Mouse (Mus musculus): ENCODE data around the gene Xntrpc. TPM values are rescaled to one million over a fixed set of nuclear protein-coding genes. Genes with fewer than 3 reads are reported as not detected.
"Not testable (repeated sequence)": the region's sequence is repeated elsewhere in the genome, so short reads cannot be mapped to it uniquely, and the experiment has no call there.

The Xntrpc gene
- 1.00 and 1.3 TPM in 2 replicates for polyA plus RNA-seq (2015; fragmentation: Nextera tagmentation; extraction: Ambion mirVana)

DNA sequence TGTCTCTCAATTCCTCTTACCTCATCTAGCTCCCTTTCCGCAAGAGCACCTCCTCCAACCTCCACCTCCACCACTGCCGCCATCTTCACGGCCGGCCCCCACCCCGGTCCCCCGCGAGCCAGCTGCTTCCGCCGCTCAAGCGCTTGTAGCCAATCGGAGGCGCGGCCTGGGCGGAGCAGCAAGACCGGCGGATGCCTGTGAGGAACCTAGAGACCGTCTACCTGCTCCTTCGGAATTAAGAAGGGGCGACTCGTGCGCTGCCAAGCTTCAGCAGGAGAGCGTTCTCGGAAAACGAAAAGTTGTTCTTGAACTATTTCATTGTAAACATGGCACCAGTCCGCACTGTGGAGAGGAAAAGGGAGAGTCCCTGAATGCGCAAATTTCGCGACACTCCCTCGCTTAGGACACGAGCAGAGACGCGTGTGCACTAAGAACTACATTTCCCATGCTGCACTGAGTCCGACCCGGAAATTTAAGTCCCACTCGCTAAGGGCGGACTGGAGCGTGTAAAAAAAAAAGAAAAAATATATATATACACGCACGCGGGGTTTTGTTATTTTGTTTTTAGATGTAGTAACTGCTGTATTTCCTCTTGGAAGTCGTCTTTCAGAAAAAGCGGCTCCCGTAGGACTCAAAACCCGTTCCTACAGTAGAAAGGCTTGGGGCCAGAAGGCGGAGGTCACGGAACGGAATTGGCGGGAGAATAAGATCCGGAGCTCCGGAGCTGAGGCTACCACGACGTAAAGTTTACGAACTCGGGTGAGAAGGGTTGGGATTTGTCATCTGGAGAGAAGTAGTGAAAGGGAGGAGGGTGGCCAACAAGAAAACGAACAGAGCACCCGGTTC lies at the start of gene Xntrpc, which contains the start of the genes Rnf121 and Xndc1:
Gene Xntrpc (plus strand): TSS at position 668 of the 846 bp plus-strand sequence.
Gene Rnf121 (minus strand): TSS at position 424 of the 846 bp plus-strand sequence.
Gene Xndc1 (plus strand): TSS at position 466 of the 846 bp plus-strand sequence.
- Histone ChIP-seq H3K4me2 (peak within 1 kb of the TSS; percentile 69), H3K27ac (peak within 1 kb of the TSS; percentile 87)
- WGBS, result under 1% methylated on average over 56 of the region's 56 CpGs

DNA sequence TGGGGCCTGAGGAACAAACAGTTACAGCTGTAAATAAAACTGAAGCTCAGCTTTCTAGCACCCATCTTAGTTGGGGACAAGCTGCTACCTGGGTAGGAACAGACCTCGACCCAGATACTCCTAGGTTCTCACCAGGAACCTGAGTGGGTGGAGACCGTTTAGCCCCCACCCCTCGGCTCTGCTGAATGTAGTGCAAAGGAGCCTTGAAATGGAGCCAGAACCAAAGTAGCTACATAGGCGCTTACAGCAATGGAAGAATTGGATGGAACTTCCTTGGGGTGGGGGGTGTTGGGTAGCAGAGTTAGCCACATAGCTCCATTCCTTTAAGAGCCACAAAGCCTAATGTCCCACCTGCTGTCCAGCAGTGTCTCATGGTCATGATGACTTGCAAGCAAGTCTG lies 48.6 kb upstream of the Xntrpc start:
- Histone ChIP-seq H3K27me3 (replicated peaks) (no peaks in the 10 kb centered on the region), H3K9me3 (no peaks in the 10 kb centered on the region), H3K4me2 (no peak overlapping the region), H3K36me3 (replicated peaks) (peaks cover 48% of the 10 kb centered on the region), H3K4me1 (no peaks in the 10 kb centered on the region), H3K9ac (no peak overlapping the region), H3K4me3 (no peak overlapping the region), H3K27ac (no peak overlapping the region)
- WGBS, result 87% methylated on average over 4 of the region's 4 CpGs
- no peak for ATAC-seq (replicated peaks)

More for the DNA sequence above, at the start of gene Xntrpc, which contains the start of the genes Rnf121 and Xndc1:
- peak within 1 kb of the TSS; percentile 80 for H3K9ac ChIP-seq
- H3K27me3 ChIP-seq (replicated peaks), result no peaks in the 10 kb centered on the region
- H3K36me3 ChIP-seq (replicated peaks), result no peaks in the 10 kb centered on the region
- H3K4me1 ChIP-seq, result peaks cover 36% of the 10 kb centered on the region
- ATAC-seq (replicated peaks), result peak; percentile 99
- H3K4me3 ChIP-seq, result peak within 1 kb of the TSS; percentile 77
- no peaks in the 10 kb centered on the region for H3K9me3 ChIP-seq

DNA sequence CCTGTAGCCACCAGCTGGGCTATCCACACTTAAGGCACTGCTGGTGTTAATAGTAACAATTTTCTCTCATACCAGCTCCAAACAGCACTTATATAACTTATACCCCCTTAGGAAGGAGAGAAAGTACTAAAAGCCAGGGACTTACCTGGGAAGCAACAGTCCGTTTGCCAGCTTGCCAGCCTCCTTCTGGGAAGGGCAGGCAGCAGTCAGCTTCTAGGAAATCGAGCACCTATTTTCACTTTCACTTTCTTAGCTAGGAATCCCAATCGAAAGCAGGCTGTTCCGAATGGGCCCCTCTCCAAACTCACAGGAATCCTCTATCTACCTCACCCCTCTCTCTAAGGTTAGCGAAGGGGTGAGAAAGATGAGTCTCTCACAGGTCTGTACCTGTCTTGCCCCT lies 48.1 kb upstream of the Xntrpc start:
- H3K4me1 ChIP-seq, result no peaks in the 10 kb centered on the region
- no peak overlapping the region for H3K4me2 ChIP-seq
- no peak overlapping the region for H3K27ac ChIP-seq
- H3K9me3 ChIP-seq, result no peaks in the 10 kb centered on the region
- H3K9ac ChIP-seq, result no peak overlapping the region
- WGBS, result 85% methylated on average over 5 of the region's 5 CpGs
- H3K4me3 ChIP-seq, result no peak overlapping the region
- no peak for ATAC-seq (replicated peaks)
- peaks cover 47% of the 10 kb centered on the region for H3K36me3 ChIP-seq (replicated peaks)
- H3K27me3 ChIP-seq (replicated peaks), result no peaks in the 10 kb centered on the region

DNA sequence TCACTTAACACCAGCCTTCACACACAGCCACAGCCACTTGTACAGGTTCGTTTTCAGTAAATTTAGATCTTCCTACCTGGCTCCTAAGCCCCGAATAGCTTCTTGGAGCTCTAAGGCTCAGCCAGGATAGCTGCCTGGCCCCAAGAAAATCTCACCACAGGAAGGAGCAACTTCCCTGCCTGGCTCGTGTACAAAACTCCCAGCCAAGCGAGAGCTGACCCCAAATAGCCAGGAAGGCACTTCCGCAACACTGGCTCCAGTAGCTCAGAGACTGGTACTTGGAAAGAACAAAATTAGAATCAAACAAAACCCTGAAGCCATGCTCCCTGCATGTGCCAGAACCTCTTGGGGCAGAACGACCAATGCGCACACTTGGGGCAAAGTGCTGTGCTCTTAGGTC lies 47.5 kb upstream of the Xntrpc start:
- Histone ChIP-seq H3K27ac (no peak overlapping the region), H3K9me3 (no peaks in the 10 kb centered on the region), H3K9ac (no peak overlapping the region), H3K4me2 (no peak overlapping the region), H3K27me3 (replicated peaks) (no peaks in the 10 kb centered on the region), H3K4me3 (no peak overlapping the region), H3K36me3 (replicated peaks) (peaks cover 47% of the 10 kb centered on the region), H3K4me1 (no peaks in the 10 kb centered on the region)
- WGBS, result 86% methylated on average over 7 of the region's 7 CpGs
- ATAC-seq (replicated peaks), result no peak

DNA sequence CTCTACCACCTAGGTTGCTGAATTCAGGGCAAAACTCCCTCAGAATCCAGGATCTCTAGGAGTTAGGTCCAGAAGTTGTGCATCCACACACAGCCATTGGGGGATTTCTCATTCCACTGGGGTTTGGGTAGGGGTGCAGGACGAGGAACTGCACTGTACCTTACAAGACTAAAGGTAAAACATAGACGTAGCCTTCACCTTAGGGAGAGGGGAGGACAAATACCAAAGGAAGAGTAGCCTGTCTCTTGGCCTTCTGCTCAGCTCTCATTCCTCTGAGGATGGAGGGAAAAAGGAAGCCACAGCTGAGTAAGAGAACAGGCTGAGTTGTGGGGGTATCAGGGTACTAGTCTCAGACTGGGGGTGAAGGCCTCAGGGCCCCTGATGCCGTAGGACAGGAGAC lies 46.9 kb upstream of the Xntrpc start, which contains the start of gene Il18bp:
Gene Il18bp (minus strand): TSS at position 101 of the 400 bp plus-strand sequence.
- Histone ChIP-seq H3K9me3 (no peaks in the 10 kb centered on the region), H3K9ac (no peak within 1 kb of the TSS), H3K4me3 (no peak within 1 kb of the TSS), H3K4me1 (no peaks in the 10 kb centered on the region), H3K27me3 (replicated peaks) (no peaks in the 10 kb centered on the region), H3K4me2 (no peak within 1 kb of the TSS), H3K36me3 (replicated peaks) (peaks cover 42% of the 10 kb centered on the region), H3K27ac (no peak within 1 kb of the TSS)
- ATAC-seq (replicated peaks), result no peak
- 91% methylated on average over 3 of the region's 3 CpGs for WGBS

DNA sequence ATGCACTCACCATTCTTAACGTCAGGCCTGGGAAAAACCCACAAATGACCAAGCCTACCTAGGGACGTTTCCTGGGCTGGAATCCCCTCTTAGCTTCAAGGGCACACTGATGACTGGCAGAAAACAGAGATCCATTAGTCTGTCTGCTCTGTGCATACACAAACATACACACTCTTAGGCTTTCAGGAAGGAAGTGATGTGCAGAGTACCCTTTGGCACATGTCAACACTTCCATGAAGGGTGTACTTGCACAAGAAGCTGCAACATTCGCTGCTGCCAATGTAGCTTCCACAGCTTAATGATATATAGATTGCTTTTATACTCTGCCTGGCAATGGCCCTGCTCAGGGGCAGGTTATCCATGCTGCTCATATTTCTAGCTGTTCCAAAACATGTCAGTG lies 46.2 kb upstream of the Xntrpc start:
- Histone ChIP-seq H3K27me3 (replicated peaks) (no peaks in the 10 kb centered on the region), H3K9me3 (no peaks in the 10 kb centered on the region), H3K4me1 (no peaks in the 10 kb centered on the region), H3K4me3 (no peak overlapping the region), H3K9ac (no peak overlapping the region), H3K4me2 (no peak overlapping the region), H3K36me3 (replicated peaks) (peaks cover 35% of the 10 kb centered on the region), H3K27ac (no peak overlapping the region)
- ATAC-seq (replicated peaks), result no peak
- 69% methylated on average over 3 of the region's 3 CpGs for whole genome bisulfite sequencing

DNA sequence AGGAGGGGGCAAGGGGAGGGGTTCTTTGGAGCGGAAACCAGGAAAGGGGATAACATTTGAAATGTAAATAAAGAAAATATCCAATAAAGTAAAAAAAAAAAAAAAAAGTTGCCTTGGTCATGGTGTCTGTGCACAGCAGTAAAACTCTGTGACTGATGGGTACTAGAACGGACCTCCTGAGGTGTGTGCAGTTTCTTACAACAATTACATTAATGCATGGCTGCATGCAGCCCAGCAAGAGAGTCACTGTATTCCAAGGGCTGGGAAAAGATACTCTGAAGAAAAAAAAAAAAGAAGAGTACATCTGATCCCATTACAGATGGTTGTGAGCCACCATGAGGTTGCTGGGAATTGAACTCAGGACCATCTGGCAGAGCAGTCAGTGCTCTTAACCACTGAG lies 44.6 kb upstream of the Xntrpc start:
- peaks cover 36% of the 10 kb centered on the region for H3K36me3 ChIP-seq (replicated peaks)
- 87% methylated on average over 2 of the region's 2 CpGs for WGBS
- ATAC-seq (replicated peaks), result not testable (repeated sequence)

DNA sequence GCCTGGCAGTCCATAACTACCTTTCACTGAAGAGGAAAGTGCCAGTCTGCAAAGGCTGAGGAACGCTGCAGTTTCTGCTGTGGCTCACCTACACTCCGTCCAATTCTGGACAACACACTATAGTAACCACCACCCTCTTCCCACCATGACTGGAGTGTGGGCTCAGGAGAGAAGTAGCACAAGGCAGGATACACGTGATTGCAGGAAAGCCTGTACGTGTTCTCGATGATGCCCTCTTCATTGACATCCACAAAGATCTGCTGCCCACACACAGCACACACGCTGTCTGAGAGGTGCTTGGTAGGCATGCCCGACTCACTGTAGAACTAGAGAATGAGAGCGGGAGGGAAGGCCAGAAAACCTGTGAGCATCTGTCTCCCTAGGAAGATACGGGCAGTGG lies 41.7 kb upstream of the Xntrpc start:
- no peaks in the 10 kb centered on the region for H3K27me3 ChIP-seq (replicated peaks)
- no peak overlapping the region for H3K27ac ChIP-seq
- H3K9ac ChIP-seq, result no peak overlapping the region
- H3K4me3 ChIP-seq, result no peak overlapping the region
- H3K9me3 ChIP-seq, result no peaks in the 10 kb centered on the region
- peaks cover 34% of the 10 kb centered on the region for H3K36me3 ChIP-seq (replicated peaks)
- H3K4me2 ChIP-seq, result no peak overlapping the region
- 97% methylated on average over 9 of the region's 9 CpGs for WGBS
- ATAC-seq (replicated peaks), result no peak
- no peaks in the 10 kb centered on the region for H3K4me1 ChIP-seq

More for the DNA sequence above, 44.6 kb upstream of the Xntrpc start:
- H3K9ac ChIP-seq; H3K4me3 ChIP-seq; H3K4me2 ChIP-seq; H3K9me3 ChIP-seq; H3K4me1 ChIP-seq; H3K27ac ChIP-seq; H3K27me3 ChIP-seq (replicated peaks): not testable (repeated sequence)

DNA sequence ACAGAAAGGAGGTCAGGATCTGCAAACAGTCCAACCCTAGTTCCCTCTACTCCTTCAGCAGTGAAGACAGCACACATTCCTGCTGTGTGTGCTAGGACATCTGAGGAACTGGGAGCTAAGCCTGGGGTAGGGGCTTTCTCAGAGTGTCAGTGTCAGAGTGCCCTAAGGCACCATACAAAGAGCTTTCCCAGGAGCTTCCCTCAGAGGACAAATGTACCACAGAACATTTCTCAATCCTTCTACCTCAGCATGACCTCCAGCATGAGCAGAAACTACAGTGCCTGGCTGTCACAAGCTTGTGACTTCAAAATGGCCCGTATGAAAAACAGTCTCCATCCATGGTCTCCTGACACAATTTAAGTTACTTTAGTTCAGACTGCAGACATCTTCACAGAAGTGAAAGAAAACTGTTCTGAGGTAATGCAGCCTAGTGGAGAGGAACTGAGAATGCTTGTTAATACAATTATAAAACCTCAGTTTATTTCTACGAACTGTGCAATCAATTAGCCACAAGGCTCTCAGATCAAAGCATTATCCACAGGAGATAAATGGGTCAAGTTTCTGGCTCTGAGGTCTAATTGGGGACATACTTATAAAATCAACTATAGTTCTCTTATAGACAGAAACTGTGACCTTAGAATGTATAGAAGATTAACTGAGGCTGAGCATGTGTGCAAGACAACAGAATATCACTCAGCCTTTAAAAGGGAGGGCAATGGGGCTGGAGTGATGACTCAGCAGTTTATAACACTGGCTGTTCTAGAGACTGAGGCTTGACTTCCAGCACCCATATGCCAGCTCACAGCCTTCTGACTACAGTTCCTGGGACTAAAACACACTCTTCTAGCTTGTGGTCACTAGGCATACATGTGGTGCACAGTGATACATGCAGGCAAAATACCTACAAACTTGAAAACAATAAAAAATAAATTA lies 40.1 kb upstream of the Xntrpc start:
- Histone ChIP-seq H3K4me2 (no peak overlapping the region), H3K36me3 (replicated peaks) (peaks cover 38% of the 10 kb centered on the region), H3K9ac (no peak overlapping the region), H3K27me3 (replicated peaks) (no peaks in the 10 kb centered on the region), H3K9me3 (no peaks in the 10 kb centered on the region), H3K27ac (no peak overlapping the region), H3K4me1 (no peaks in the 10 kb centered on the region), H3K4me3 (no peak overlapping the region)
- no peak for ATAC-seq (replicated peaks)
- 78% methylated on average over 2 of the region's 2 CpGs for WGBS

DNA sequence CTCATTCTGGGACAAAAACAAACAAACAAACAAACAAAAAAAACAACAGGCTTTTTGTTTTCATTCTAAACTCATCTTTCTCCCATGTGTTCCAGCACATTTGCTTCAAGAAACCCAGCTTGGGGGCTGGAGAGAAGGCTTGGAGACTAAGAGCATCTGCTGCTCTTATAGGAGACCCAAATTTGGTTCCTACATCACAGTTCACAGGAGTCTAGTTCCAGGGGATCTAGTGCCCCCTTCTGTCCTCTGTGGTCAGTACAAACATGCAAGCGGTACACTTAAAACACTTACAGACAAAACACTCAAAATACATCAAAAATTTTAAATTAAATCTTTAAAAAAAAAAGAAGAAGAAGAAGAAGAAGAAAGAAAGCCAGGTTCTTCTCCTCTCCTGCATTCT lies 30.6 kb upstream of the Xntrpc start:
- Histone ChIP-seq H3K27ac (no peak overlapping the region), H3K9ac (no peak overlapping the region), H3K4me3 (no peak overlapping the region), H3K4me2 (no peak overlapping the region), H3K27me3 (replicated peaks) (no peaks in the 10 kb centered on the region), H3K36me3 (replicated peaks) (peaks cover 44% of the 10 kb centered on the region), H3K4me1 (no peaks in the 10 kb centered on the region), H3K9me3 (no peaks in the 10 kb centered on the region)
- WGBS, result 95% methylated on average over 1 of the region's 1 CpGs
- no peak for ATAC-seq (replicated peaks)

DNA sequence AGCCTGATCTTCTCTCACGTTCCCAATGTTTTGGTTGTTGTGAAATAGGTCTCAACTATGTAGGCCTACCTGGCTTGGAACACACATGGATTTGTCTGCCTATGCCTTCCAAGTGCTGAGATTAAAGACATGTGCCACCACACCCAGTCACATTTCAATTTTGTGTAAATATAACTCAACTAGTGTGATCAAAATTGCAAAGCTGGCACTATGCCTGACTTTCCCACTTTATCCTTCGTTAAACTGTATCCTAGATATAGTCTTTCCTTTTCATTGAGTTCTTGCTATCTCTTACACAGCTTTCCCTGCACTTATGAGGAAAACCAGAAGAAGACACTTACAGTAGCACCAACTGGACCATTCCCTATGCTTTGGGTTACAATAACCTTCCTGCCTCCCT lies 30.0 kb upstream of the Xntrpc start:
- Histone ChIP-seq H3K4me2 (no peak overlapping the region), H3K4me3 (no peak overlapping the region), H3K4me1 (no peaks in the 10 kb centered on the region), H3K9me3 (no peaks in the 10 kb centered on the region), H3K36me3 (replicated peaks) (peaks cover 44% of the 10 kb centered on the region), H3K27ac (no peak overlapping the region), H3K27me3 (replicated peaks) (no peaks in the 10 kb centered on the region), H3K9ac (no peak overlapping the region)
- ATAC-seq (replicated peaks), result no peak
- 91% methylated on average over 2 of the region's 2 CpGs for WGBS

DNA sequence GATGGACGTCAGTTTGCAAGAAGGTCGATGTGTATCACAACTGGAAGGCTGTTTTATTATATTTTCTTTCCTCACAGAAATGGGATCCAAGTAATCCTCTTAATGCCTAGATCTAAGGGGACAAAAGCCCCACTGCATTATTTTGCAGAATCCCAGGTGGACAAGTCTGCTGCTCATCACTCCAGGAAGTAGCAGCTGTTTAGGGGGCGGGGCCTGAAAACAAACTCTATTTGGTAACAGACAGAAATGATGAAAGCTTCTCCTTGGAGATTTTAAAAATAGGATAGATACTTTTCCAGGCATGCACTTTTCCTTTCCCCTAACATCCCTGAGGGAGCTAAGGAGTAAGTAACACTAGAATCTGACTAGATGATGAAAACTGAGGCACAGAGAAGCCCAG lies 28.2 kb upstream of the Xntrpc start:
- ATAC-seq (replicated peaks), result no peak
- H3K4me3 ChIP-seq, result no peak overlapping the region
- 93% methylated on average over 3 of the region's 3 CpGs for WGBS
- H3K4me2 ChIP-seq, result no peak overlapping the region
- no peak overlapping the region for H3K9ac ChIP-seq
- H3K4me1 ChIP-seq, result no peaks in the 10 kb centered on the region
- no peaks in the 10 kb centered on the region for H3K9me3 ChIP-seq
- H3K27me3 ChIP-seq (replicated peaks), result no peaks in the 10 kb centered on the region
- H3K36me3 ChIP-seq (replicated peaks), result peaks cover 38% of the 10 kb centered on the region
- no peak overlapping the region for H3K27ac ChIP-seq
